Mouse (Mus musculus): ENCODE results near the gene Rhoj. TPM values are rescaled to one million over a fixed set of nuclear protein-coding genes. Genes with fewer than 3 reads are reported as not detected.

Rhoj gene
- polyA plus RNA-seq, 1 experiment, result 14.1 TPM

- no peaks in the 10 kb centered on the region for H3K36me3 ChIP-seq (ENCODE audit: control insufficient read depth, insufficient read depth)
- H3K27me3 ChIP-seq (ENCODE audit: control insufficient read depth, insufficient read depth, insufficient read length), result no peaks in the 10 kb centered on the region
- no peak for TF ChIP-seq REST (IDR thresholded peaks at IDR 0.05; ENCODE audit: insufficient read depth, insufficient read length)
- no peak for TF ChIP-seq E2F4 (IDR thresholded peaks at IDR 0.05; ENCODE audit: insufficient read depth)
- TF ChIP-seq TCF3 (IDR thresholded peaks at IDR 0.05; ENCODE audit: insufficient read length, low read depth), result no peak
- no peak for TF ChIP-seq CEBPB (IDR thresholded peaks at IDR 0.05; ENCODE audit: insufficient read depth, poor library complexity, severe bottlenecking)
- no peak for TF ChIP-seq TCF12 (IDR thresholded peaks at IDR 0.05; ENCODE audit: insufficient read depth, poor library complexity, severe bottlenecking)
- no peak for TF ChIP-seq MYOG (IDR thresholded peaks at IDR 0.05; ENCODE audit: control insufficient read depth in 1 of 3, insufficient read depth in 1 of 3, insufficient read length in 2 of 3, low read depth in 2 of 3)
- no peak for TF ChIP-seq SRF (IDR thresholded peaks at IDR 0.05; ENCODE audit: control insufficient read depth, insufficient read length, low read depth)
- no peak for TF ChIP-seq POLR2AphosphoS2 (IDR thresholded peaks at IDR 0.05; ENCODE audit: insufficient read length, low read depth)
- TF ChIP-seq MAX (IDR thresholded peaks at IDR 0.05; ENCODE audit: low read depth), result no peak
- no peak for TF ChIP-seq MYOD1 (IDR thresholded peaks at IDR 0.05; ENCODE audit: control insufficient read depth in 1 of 3, insufficient read length in 2 of 3, low read depth in 2 of 3)
- no peak for TF ChIP-seq USF1 (IDR thresholded peaks at IDR 0.05; ENCODE audit: low read depth)
- no peak for TF ChIP-seq POLR2A (IDR thresholded peaks at IDR 0.05; ENCODE audit: insufficient read length, low read depth)
- H3K4me3 ChIP-seq, result no peak overlapping the region
- H3K4me2 ChIP-seq (ENCODE audit: low read depth), result no peak overlapping the region
- no peaks in the 10 kb centered on the region for H3K79me2 ChIP-seq (ENCODE audit: control insufficient read depth, insufficient read depth)
- H3ac ChIP-seq (ENCODE audit: control insufficient read depth, insufficient read length), result no peak overlapping the region
Observed at GRCm38 (mm10) chr12:75359921-75360482, 51.9 kb downstream of the Rhoj start.

- TF ChIP-seq SRF (IDR thresholded peaks at IDR 0.05; ENCODE audit: control insufficient read depth, insufficient read length, low read depth) (no peak), CEBPB (IDR thresholded peaks at IDR 0.05; ENCODE audit: insufficient read depth, poor library complexity, severe bottlenecking) (no peak), POLR2A (IDR thresholded peaks at IDR 0.05; ENCODE audit: insufficient read length, low read depth) (no peak), MYOG (IDR thresholded peaks at IDR 0.05; ENCODE audit: control insufficient read depth in 1 of 3, insufficient read depth in 1 of 3, insufficient read length in 2 of 3, low read depth in 2 of 3) (no peak), TCF3 (IDR thresholded peaks at IDR 0.05; ENCODE audit: insufficient read length, low read depth) (no peak), MYOD1 (IDR thresholded peaks at IDR 0.05; ENCODE audit: control insufficient read depth in 1 of 3, insufficient read length in 2 of 3, low read depth in 2 of 3) (no peak), TCF12 (IDR thresholded peaks at IDR 0.05; ENCODE audit: insufficient read depth, poor library complexity, severe bottlenecking) (no peak), E2F4 (IDR thresholded peaks at IDR 0.05; ENCODE audit: insufficient read depth) (no peak)
- H3K4me2 ChIP-seq (ENCODE audit: low read depth), result no peak overlapping the region
- no peaks in the 10 kb centered on the region for H3K27me3 ChIP-seq (ENCODE audit: control insufficient read depth, insufficient read depth, insufficient read length)
- no peak overlapping the region for H3K4me3 ChIP-seq
- H3ac ChIP-seq (ENCODE audit: control insufficient read depth, insufficient read length), result no peak overlapping the region
- no peaks in the 10 kb centered on the region for H3K36me3 ChIP-seq (ENCODE audit: control insufficient read depth, insufficient read depth)
- H3K79me2 ChIP-seq (ENCODE audit: control insufficient read depth, insufficient read depth), result no peaks in the 10 kb centered on the region
Observed at GRCm38 (mm10) chr12:75362456-75362855, 54.3 kb downstream of the Rhoj start.

- Histone ChIP-seq H3ac (ENCODE audit: control insufficient read depth, insufficient read length) (no peak overlapping the region), H3K79me2 (ENCODE audit: control insufficient read depth, insufficient read depth) (no peaks in the 10 kb centered on the region), H3K27me3 (ENCODE audit: control insufficient read depth, insufficient read depth, insufficient read length) (no peaks in the 10 kb centered on the region), H3K36me3 (ENCODE audit: control insufficient read depth, insufficient read depth) (no peaks in the 10 kb centered on the region), H3K4me3 (no peak overlapping the region), H3K4me2 (ENCODE audit: low read depth) (no peak overlapping the region)
- no peak for TF ChIP-seq MAX (IDR thresholded peaks at IDR 0.05; ENCODE audit: low read depth)
- no peak for TF ChIP-seq SRF (IDR thresholded peaks at IDR 0.05; ENCODE audit: control insufficient read depth, insufficient read length, low read depth)
Observed at GRCm38 (mm10) chr12:75364416-75364815, 56.3 kb downstream of the Rhoj start.

GRCm38 (mm10) chr12:75365621-75366124 is 57.6 kb downstream of the Rhoj start:
- Histone ChIP-seq H3K27me3 (ENCODE audit: control insufficient read depth, insufficient read depth, insufficient read length) (no peaks in the 10 kb centered on the region), H3K4me2 (ENCODE audit: low read depth) (no peak overlapping the region), H3K4me3 (no peak overlapping the region), H3K79me2 (ENCODE audit: control insufficient read depth, insufficient read depth) (no peaks in the 10 kb centered on the region), H3K36me3 (ENCODE audit: control insufficient read depth, insufficient read depth) (no peaks in the 10 kb centered on the region), H3ac (ENCODE audit: control insufficient read depth, insufficient read length) (no peak overlapping the region)
- TF ChIP-seq TCF12 (IDR thresholded peaks at IDR 0.05; ENCODE audit: insufficient read depth, poor library complexity, severe bottlenecking), result no peak

GRCm38 (mm10) chr12:75367371-75367770 is 59.2 kb downstream of the Rhoj start:
- H3K4me3 ChIP-seq, result no peak overlapping the region
- no peaks in the 10 kb centered on the region for H3K27me3 ChIP-seq (ENCODE audit: control insufficient read depth, insufficient read depth, insufficient read length)
- no peak for TF ChIP-seq TCF3 (IDR thresholded peaks at IDR 0.05; ENCODE audit: insufficient read length, low read depth)
- TF ChIP-seq CEBPB (IDR thresholded peaks at IDR 0.05; ENCODE audit: insufficient read depth, poor library complexity, severe bottlenecking), result no peak
- no peak for TF ChIP-seq MYOG (IDR thresholded peaks at IDR 0.05; ENCODE audit: control insufficient read depth in 1 of 3, insufficient read depth in 1 of 3, insufficient read length in 2 of 3, low read depth in 2 of 3)
- TF ChIP-seq POLR2A (IDR thresholded peaks at IDR 0.05; ENCODE audit: insufficient read length, low read depth), result no peak
- TF ChIP-seq TCF12 (IDR thresholded peaks at IDR 0.05; ENCODE audit: insufficient read depth, poor library complexity, severe bottlenecking), result no peak
- no peak for TF ChIP-seq POLR2AphosphoS2 (IDR thresholded peaks at IDR 0.05; ENCODE audit: insufficient read length, low read depth)
- no peak for TF ChIP-seq E2F4 (IDR thresholded peaks at IDR 0.05; ENCODE audit: insufficient read depth)
- TF ChIP-seq USF1 (IDR thresholded peaks at IDR 0.05; ENCODE audit: low read depth), result no peak
- TF ChIP-seq MYOD1 (IDR thresholded peaks at IDR 0.05; ENCODE audit: control insufficient read depth in 1 of 3, insufficient read length in 2 of 3, low read depth in 2 of 3), result no peak
- no peak for TF ChIP-seq REST (IDR thresholded peaks at IDR 0.05; ENCODE audit: insufficient read depth, insufficient read length)
- TF ChIP-seq SRF (IDR thresholded peaks at IDR 0.05; ENCODE audit: control insufficient read depth, insufficient read length, low read depth), result no peak
- TF ChIP-seq MAX (IDR thresholded peaks at IDR 0.05; ENCODE audit: low read depth), result no peak
- H3K36me3 ChIP-seq (ENCODE audit: control insufficient read depth, insufficient read depth), result no peaks in the 10 kb centered on the region
- no peak overlapping the region for H3ac ChIP-seq (ENCODE audit: control insufficient read depth, insufficient read length)
- no peak overlapping the region for H3K4me2 ChIP-seq (ENCODE audit: low read depth)
- H3K79me2 ChIP-seq (ENCODE audit: control insufficient read depth, insufficient read depth), result no peaks in the 10 kb centered on the region
